Mouse (Mus musculus): ENCODE data around the gene Ctsd.

Ctsd gene

GRCm38 (mm10) chr7:142400112-142400749 is 12.4 kb upstream of the Ctsd start:
- no peak for DNase-seq (ENCODE audit: low spot score)

GRCm38 (mm10) chr7:142399250-142399649 is 11.4 kb upstream of the Ctsd start:
- DNase-seq (ENCODE audit: low spot score): no peak

GRCm38 (mm10) chr7:142398052-142398451 is 10.2 kb upstream of the Ctsd start:
- no peak for DNase-seq (ENCODE audit: low spot score)

- DNase-seq (ENCODE audit: low spot score): no peak
Measured at GRCm38 (mm10) chr7:142396611-142397010, 8.8 kb upstream of the Ctsd start.

GRCm38 (mm10) chr7:142395472-142395871 is 7.6 kb upstream of the Ctsd start:
- no peak for DNase-seq (ENCODE audit: low spot score)

- no peak for DNase-seq (ENCODE audit: low spot score)
Measured at GRCm38 (mm10) chr7:142394261-142395190, 6.7 kb upstream of the Ctsd start.

GRCm38 (mm10) chr7:142393191-142393590 is 5.4 kb upstream of the Ctsd start:
- peak; percentile 62 for DNase-seq (ENCODE audit: low spot score)

GRCm38 (mm10) chr7:142391609-142392008 is 3.8 kb upstream of the Ctsd start:
- DNase-seq (ENCODE audit: low spot score): no peak

- DNase-seq (ENCODE audit: low spot score): no peak
Measured at GRCm38 (mm10) chr7:142391108-142391507, 3.3 kb upstream of the Ctsd start.

- no peak for DNase-seq (ENCODE audit: low spot score)
Measured at GRCm38 (mm10) chr7:142389961-142390650, 2.3 kb upstream of the Ctsd start.

GRCm38 (mm10) chr7:142388740-142389139 is 902 bp upstream of the Ctsd start:
- no peak for DNase-seq (ENCODE audit: low spot score)

- DNase-seq (ENCODE audit: low spot score): no peak
Measured at GRCm38 (mm10) chr7:142388198-142388597, 360 bp upstream of the Ctsd start.

- no peak for DNase-seq (ENCODE audit: low spot score)
Measured at GRCm38 (mm10) chr7:142386621-142387201, 1.1 kb downstream of the Ctsd start.

GRCm38 (mm10) chr7:142385742-142386403 is 2.0 kb downstream of the Ctsd start:
- no peak for DNase-seq (ENCODE audit: low spot score)

- no peak for DNase-seq (ENCODE audit: low spot score)
Measured at GRCm38 (mm10) chr7:142384306-142384705, 3.5 kb downstream of the Ctsd start.

- no peak for DNase-seq (ENCODE audit: low spot score)
Measured at GRCm38 (mm10) chr7:142382567-142382966, 5.3 kb downstream of the Ctsd start, which contains the start of gene Gm49369. Gene Gm49369, minus strand, starts transcription at chr7:142382667.

- DNase-seq (ENCODE audit: low spot score): no peak
Measured at GRCm38 (mm10) chr7:142381175-142381574, 6.7 kb downstream of the Ctsd start.

- no peak for DNase-seq (ENCODE audit: low spot score)
Measured at GRCm38 (mm10) chr7:142379186-142379585, 8.7 kb downstream of the Ctsd start.

GRCm38 (mm10) chr7:142377233-142377925 is 10.5 kb downstream of the Ctsd start:
- DNase-seq (ENCODE audit: low spot score): no peak

GRCm38 (mm10) chr7:142376096-142376495 is 11.7 kb downstream of the Ctsd start:
- DNase-seq (ENCODE audit: low spot score): no peak

GRCm38 (mm10) chr7:142375261-142375724 is 12.5 kb downstream of the Ctsd start:
- peak; percentile 85 for DNase-seq (ENCODE audit: low spot score)

All from MN1 (cell line).